Mouse (Mus musculus): Measurements from ENCODE around the gene Rrbp1. TPM values are rescaled to one million over a fixed set of nuclear protein-coding genes. Genes with fewer than 3 reads are reported as not detected.

Rrbp1 gene
- total and polyA plus RNA-seq, 2 experiments from 2014 or later: 22.4 to 33.9 TPM

DNA sequence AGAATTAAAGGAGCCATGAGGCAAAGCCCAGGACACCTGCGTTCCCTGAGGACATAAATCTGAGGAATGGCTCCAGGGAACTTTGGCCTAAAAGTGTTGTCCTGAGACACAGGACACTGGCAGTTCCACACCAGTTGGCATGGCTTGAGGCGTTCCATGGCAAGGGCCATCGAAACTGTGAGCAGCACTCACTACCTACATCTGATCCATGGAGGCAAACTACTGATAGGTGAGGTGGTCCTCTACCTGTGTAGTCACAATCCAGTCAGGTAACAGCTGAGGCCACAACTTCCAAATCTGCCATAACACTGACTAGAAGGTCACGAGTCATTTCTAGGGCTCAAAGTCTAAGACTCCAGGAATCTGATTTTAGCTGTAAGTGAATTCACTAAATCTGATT, 55.3 kb downstream of the Rrbp1 start:
- Histone ChIP-seq H3K4me2 (ENCODE audit: low read depth, low read length, poor library complexity, severe bottlenecking) (no peak overlapping the region), H3K9ac (replicated peaks; ENCODE audit: low read length, poor library complexity, severe bottlenecking) (no peak overlapping the region), H3K27me3 (ENCODE audit: insufficient read depth, low read length) (no peaks in the 10 kb centered on the region), H3K4me1 (ENCODE audit: insufficient read depth, low read length) (no peaks in the 10 kb centered on the region), H3K36me3 (ENCODE audit: insufficient read depth, low read length) (peaks cover 61% of the 10 kb centered on the region), H3K9me3 (ENCODE audit: low read length) (no peaks in the 10 kb centered on the region), H3K27ac (ENCODE audit: low read depth, low read length) (no peak overlapping the region), H3K4me3 (ENCODE audit: low read depth, low read length) (no peak overlapping the region)
- WGBS: 100% methylated on average over 4 of the region's 4 CpGs
- ATAC-seq (ENCODE audit: low FRiP score) (no peak), DNase-seq (ENCODE audit: low spot score) (no peak)
- TF ChIP-seq CTCF (IDR thresholded peaks at IDR 0.05): no peak

DNA sequence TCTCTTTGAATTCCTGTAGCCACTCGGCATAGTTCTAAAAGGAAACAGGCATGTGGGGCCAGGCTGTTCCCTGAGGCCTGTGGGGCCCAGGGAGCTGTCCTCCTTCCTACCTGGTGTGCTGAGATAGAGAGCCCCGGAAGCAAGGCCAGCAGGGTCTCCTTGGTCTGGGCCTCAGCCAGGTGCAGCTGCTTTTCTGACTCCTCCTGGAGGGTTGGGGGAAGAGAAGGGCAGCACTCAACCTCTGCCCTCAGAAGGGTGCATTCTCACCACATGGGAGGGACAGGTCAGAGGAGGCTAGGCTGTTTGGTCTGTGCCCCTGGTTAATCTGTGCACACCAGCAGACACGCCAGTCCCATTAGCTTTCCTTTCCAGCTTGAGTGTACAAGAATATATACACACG, 56.1 kb downstream of the Rrbp1 start:
- Histone ChIP-seq H3K27ac (ENCODE audit: low read depth, low read length) (no peak overlapping the region), H3K4me2 (ENCODE audit: low read depth, low read length, poor library complexity, severe bottlenecking) (no peak overlapping the region), H3K36me3 (ENCODE audit: insufficient read depth, low read length) (peaks cover 69% of the 10 kb centered on the region), H3K9ac (replicated peaks; ENCODE audit: low read length, poor library complexity, severe bottlenecking) (no peak overlapping the region), H3K27me3 (ENCODE audit: insufficient read depth, low read length) (no peaks in the 10 kb centered on the region), H3K4me3 (ENCODE audit: low read depth, low read length) (no peak overlapping the region), H3K4me1 (ENCODE audit: insufficient read depth, low read length) (no peaks in the 10 kb centered on the region), H3K9me3 (ENCODE audit: low read length) (no peaks in the 10 kb centered on the region)
- DNase-seq (ENCODE audit: low spot score): no peak
- TF ChIP-seq CTCF (IDR thresholded peaks at IDR 0.05): no peak
- ATAC-seq (ENCODE audit: low FRiP score): no peak
- 88% methylated on average over 4 of the region's 4 CpGs for WGBS

DNA sequence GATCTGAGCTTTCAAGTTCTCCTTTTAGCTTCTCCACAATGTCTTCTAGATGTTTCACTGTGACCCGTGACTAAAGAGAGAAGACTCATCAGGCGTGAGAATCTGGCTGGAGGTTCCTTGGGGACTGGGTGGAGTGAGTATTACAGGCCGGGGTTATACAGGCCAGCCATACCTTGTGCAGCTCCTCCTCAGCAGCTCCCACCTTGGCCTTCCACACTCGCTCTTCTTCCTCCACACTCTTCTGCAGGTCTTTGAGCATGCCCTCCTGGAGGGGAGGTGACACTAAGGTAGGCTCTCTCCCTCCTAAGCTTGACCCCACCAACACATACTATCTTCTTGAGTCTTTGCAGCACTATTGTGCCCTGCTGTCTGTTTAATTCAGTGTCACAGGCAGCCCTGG, 57.1 kb downstream of the Rrbp1 start:
- no peaks in the 10 kb centered on the region for H3K4me1 ChIP-seq (ENCODE audit: insufficient read depth, low read length)
- TF ChIP-seq CTCF (IDR thresholded peaks at IDR 0.05): no peak
- H3K9ac ChIP-seq (replicated peaks; ENCODE audit: low read length, poor library complexity, severe bottlenecking): no peak overlapping the region
- DNase-seq (ENCODE audit: low spot score): no peak
- ATAC-seq (ENCODE audit: low FRiP score): no peak
- peaks cover 77% of the 10 kb centered on the region for H3K36me3 ChIP-seq (ENCODE audit: insufficient read depth, low read length)
- H3K4me3 ChIP-seq (ENCODE audit: low read depth, low read length): no peak overlapping the region
- H3K27ac ChIP-seq (ENCODE audit: low read depth, low read length): no peak overlapping the region
- WGBS: 94% methylated on average over 4 of the region's 4 CpGs
- H3K27me3 ChIP-seq (ENCODE audit: insufficient read depth, low read length): no peaks in the 10 kb centered on the region
- H3K9me3 ChIP-seq (ENCODE audit: low read length): no peaks in the 10 kb centered on the region
- H3K4me2 ChIP-seq (ENCODE audit: low read depth, low read length, poor library complexity, severe bottlenecking): no peak overlapping the region

DNA sequence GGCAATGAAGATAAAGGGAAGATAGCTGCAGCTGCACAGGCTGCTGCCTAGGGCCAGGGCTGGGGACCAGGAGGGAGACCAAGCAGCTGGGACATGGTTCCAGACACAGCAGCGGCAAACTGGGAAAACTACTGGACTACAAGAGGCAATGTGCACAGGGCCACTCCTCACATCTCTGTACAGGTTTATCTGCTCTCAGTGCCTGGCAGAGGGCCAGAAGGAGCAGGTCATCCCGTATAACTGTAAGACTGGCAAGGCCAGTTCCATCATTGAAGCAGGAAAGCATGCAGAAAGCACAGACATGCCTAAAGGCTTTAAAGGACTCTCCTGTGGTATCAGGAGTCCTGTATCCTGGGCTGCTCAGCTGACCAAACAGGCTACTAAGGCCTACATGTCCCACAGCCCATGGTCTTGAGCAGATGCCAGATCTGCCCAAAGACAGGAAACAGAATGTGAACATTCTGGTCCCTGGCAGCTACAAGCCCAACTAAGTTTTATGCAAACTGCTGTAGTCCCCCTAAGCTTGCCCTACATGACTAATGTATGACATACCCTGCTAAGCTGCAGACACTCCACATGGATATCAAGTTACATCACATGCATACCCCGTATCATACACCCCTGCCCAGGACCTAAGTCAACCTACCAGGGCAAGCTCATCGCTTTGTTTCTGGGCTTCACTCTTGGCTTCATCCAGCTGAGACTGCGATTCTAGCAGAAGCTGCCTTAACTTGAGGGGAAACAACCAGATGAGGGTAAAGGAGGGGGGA, 59.3 kb downstream of the Rrbp1 start:
- H3K36me3 ChIP-seq (ENCODE audit: insufficient read depth, low read length): peaks cover 81% of the 10 kb centered on the region
- WGBS: 90% methylated on average over 5 of the region's 5 CpGs
- no peaks in the 10 kb centered on the region for H3K9me3 ChIP-seq (ENCODE audit: low read length)
- TF ChIP-seq CTCF (IDR thresholded peaks at IDR 0.05): no peak
- no peak overlapping the region for H3K27ac ChIP-seq (ENCODE audit: low read depth, low read length)
- DNase-seq (ENCODE audit: low spot score): no peak
- ATAC-seq (ENCODE audit: low FRiP score): no peak
- H3K4me3 ChIP-seq (ENCODE audit: low read depth, low read length): no peak overlapping the region
- no peaks in the 10 kb centered on the region for H3K27me3 ChIP-seq (ENCODE audit: insufficient read depth, low read length)
- H3K4me2 ChIP-seq (ENCODE audit: low read depth, low read length, poor library complexity, severe bottlenecking): no peak overlapping the region
- H3K9ac ChIP-seq (replicated peaks; ENCODE audit: low read length, poor library complexity, severe bottlenecking): no peak overlapping the region
- no peaks in the 10 kb centered on the region for H3K4me1 ChIP-seq (ENCODE audit: insufficient read depth, low read length)

DNA sequence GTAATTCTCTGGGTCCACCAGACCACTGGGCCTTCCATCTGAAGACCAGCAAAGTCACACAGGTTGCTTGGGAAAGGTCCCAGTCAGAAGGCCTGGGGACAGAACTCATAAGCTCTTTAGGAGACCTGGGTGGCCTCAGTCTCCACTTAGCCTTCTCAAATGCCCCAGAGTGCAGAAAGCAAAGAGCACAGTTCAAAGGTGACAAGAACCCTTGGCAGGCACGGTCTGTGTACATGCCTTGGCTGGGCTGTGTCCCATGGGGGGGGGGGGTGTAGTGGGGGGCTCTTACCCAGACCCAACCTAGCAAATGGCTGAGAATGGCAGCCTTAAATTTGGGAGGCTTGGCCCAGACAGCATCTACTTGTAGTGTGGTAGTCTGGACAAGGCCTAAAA, 60.0 kb downstream of the Rrbp1 start:
- Histone ChIP-seq H3K36me3 (ENCODE audit: insufficient read depth, low read length) (peaks cover 79% of the 10 kb centered on the region), H3K4me2 (ENCODE audit: low read depth, low read length, poor library complexity, severe bottlenecking) (no peak overlapping the region), H3K4me1 (ENCODE audit: insufficient read depth, low read length) (no peaks in the 10 kb centered on the region), H3K9me3 (ENCODE audit: low read length) (no peaks in the 10 kb centered on the region), H3K27ac (ENCODE audit: low read depth, low read length) (no peak overlapping the region), H3K4me3 (ENCODE audit: low read depth, low read length) (no peak overlapping the region), H3K27me3 (ENCODE audit: insufficient read depth, low read length) (no peaks in the 10 kb centered on the region), H3K9ac (replicated peaks; ENCODE audit: low read length, poor library complexity, severe bottlenecking) (no peak overlapping the region)
- ATAC-seq (ENCODE audit: low FRiP score): no peak
- no peak for TF ChIP-seq CTCF (IDR thresholded peaks at IDR 0.05)
- 75% methylated on average over 1 of the region's 1 CpGs for WGBS
- DNase-seq (ENCODE audit: low spot score): no peak

DNA sequence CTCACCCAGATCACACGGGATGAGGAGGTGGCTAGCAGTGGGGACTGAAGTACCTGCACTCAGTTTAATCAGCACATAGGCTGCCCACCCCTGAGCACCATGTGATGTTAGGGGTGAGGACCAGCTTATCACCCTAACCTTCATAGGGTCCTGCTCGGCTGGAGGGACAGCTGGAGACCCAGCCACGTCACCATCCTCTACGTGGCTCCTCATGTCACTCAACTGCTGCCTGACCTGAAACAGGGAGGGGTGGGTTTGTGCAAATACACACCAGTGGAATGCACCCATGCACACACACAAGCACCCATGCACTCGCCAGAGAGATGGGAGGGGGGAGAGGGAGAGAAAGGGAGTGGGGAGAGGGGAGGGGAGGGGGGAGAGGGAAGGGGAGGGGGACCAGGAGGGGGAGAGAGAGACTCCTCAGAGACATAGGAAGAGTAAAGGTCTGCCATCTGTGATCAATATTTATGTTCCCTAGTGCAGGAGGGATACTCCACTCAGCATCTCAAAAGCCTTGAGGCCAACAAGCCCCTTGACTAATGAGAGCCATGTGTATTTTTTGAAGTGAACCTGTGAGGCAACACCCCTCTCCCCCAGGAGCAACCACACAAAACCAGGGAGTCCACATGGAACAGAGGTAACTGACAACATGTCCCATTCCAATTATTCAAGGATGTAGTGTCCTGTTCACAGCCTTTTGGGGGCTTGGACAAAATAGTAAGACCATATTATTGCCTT, 60.6 kb downstream of the Rrbp1 start:
- 89% methylated on average over 5 of the region's 5 CpGs for WGBS
- Histone ChIP-seq H3K9ac (replicated peaks; ENCODE audit: low read length, poor library complexity, severe bottlenecking) (no peak overlapping the region), H3K27ac (ENCODE audit: low read depth, low read length) (no peak overlapping the region), H3K36me3 (ENCODE audit: insufficient read depth, low read length) (peaks cover 74% of the 10 kb centered on the region), H3K4me2 (ENCODE audit: low read depth, low read length, poor library complexity, severe bottlenecking) (no peak overlapping the region), H3K4me3 (ENCODE audit: low read depth, low read length) (no peak overlapping the region), H3K27me3 (ENCODE audit: insufficient read depth, low read length) (no peaks in the 10 kb centered on the region), H3K4me1 (ENCODE audit: insufficient read depth, low read length) (no peaks in the 10 kb centered on the region), H3K9me3 (ENCODE audit: low read length) (no peaks in the 10 kb centered on the region)
- TF ChIP-seq CTCF (IDR thresholded peaks at IDR 0.05): no peak
- DNase-seq (ENCODE audit: low spot score) (no peak), ATAC-seq (ENCODE audit: low FRiP score) (peak; percentile 11; the same call in 1 of the 2 replicates)
